Mouse (Mus musculus): ENCODE data around the gene Cabp4. TPM values are rescaled to one million over a fixed set of nuclear protein-coding genes. Genes with fewer than 3 reads are reported as not detected.
A peak's percentile ranks its signal among the peaks of the same experiment; 100 is the strongest.

Gene Cabp4
- polyA plus RNA-seq, 1 experiment, result 0.60 TPM

- WGBS, result 13% methylated on average over 15 of the region's 15 CpGs
- Histone ChIP-seq H3K4me3 (replicated peaks; ENCODE audit: control insufficient read depth, low read depth, low read length) (no peak overlapping the region), H3K27ac (ENCODE audit: control insufficient read depth, insufficient read depth, low read depth, low read length, poor library complexity) (peak overlapping the region; percentile 79), H3K4me1 (ENCODE audit: control insufficient read depth, insufficient read depth, low read length) (peaks cover 29% of the 10 kb centered on the region)
- TF ChIP-seq POLR2A (IDR thresholded peaks at IDR 0.05; ENCODE audit: borderline replicate concordance, control insufficient read depth, low read depth, low read length), result 0 out of 2 replicates have a peak, but pooled peaks have one; percentile 5
- no peak for TF ChIP-seq CTCF (IDR thresholded peaks at IDR 0.05; ENCODE audit: control insufficient read depth, insufficient read depth, low read length)
Measured at GRCm38 (mm10) chr19:4184976-4185975, 41.4 kb upstream of the Cabp4 start.

- H3K4me3 ChIP-seq (replicated peaks; ENCODE audit: control insufficient read depth, low read depth, low read length), result no peak overlapping the region
- no peak overlapping the region for H3K27ac ChIP-seq (ENCODE audit: control insufficient read depth, insufficient read depth, low read depth, low read length, poor library complexity)
- peaks cover 30% of the 10 kb centered on the region for H3K4me1 ChIP-seq (ENCODE audit: control insufficient read depth, insufficient read depth, low read length)
- TF ChIP-seq POLR2A (IDR thresholded peaks at IDR 0.05; ENCODE audit: borderline replicate concordance, control insufficient read depth, low read depth, low read length) (no peak), CTCF (IDR thresholded peaks at IDR 0.05; ENCODE audit: control insufficient read depth, insufficient read depth, low read length) (no peak)
- 80% methylated on average over 2 of the region's 2 CpGs for WGBS
Measured at GRCm38 (mm10) chr19:4183689-4184088, 39.9 kb upstream of the Cabp4 start.

GRCm38 (mm10) chr19:4181892-4182291 lies 38.1 kb upstream of the Cabp4 start:
- Histone ChIP-seq H3K4me1 (ENCODE audit: control insufficient read depth, insufficient read depth, low read length) (peaks cover 22% of the 10 kb centered on the region), H3K4me3 (replicated peaks; ENCODE audit: control insufficient read depth, low read depth, low read length) (no peak overlapping the region), H3K27ac (ENCODE audit: control insufficient read depth, insufficient read depth, low read depth, low read length, poor library complexity) (peak overlapping the region; percentile 26; the same call in 1 of the 2 replicates)
- no peak for TF ChIP-seq CTCF (IDR thresholded peaks at IDR 0.05; ENCODE audit: control insufficient read depth, insufficient read depth, low read length)
- no peak for TF ChIP-seq POLR2A (IDR thresholded peaks at IDR 0.05; ENCODE audit: borderline replicate concordance, control insufficient read depth, low read depth, low read length)
- WGBS, result 35% methylated on average over 3 of the region's 3 CpGs

GRCm38 (mm10) chr19:4180411-4180810 lies 36.6 kb upstream of the Cabp4 start:
- Histone ChIP-seq H3K4me1 (ENCODE audit: control insufficient read depth, insufficient read depth, low read length) (peaks cover 11% of the 10 kb centered on the region), H3K27ac (ENCODE audit: control insufficient read depth, insufficient read depth, low read depth, low read length, poor library complexity) (peak overlapping the region; percentile 25), H3K4me3 (replicated peaks; ENCODE audit: control insufficient read depth, low read depth, low read length) (no peak overlapping the region)
- TF ChIP-seq POLR2A (IDR thresholded peaks at IDR 0.05; ENCODE audit: borderline replicate concordance, control insufficient read depth, low read depth, low read length) (no peak), CTCF (IDR thresholded peaks at IDR 0.05; ENCODE audit: control insufficient read depth, insufficient read depth, low read length) (no peak)
- WGBS, result 53% methylated on average over 7 of the region's 7 CpGs

GRCm38 (mm10) chr19:4175368-4175947 lies 31.6 kb upstream of the Cabp4 start, which contains the start of gene Carns1:
Gene Carns1 (minus strand): TSS chr19:4175479.
- TF ChIP-seq POLR2A (IDR thresholded peaks at IDR 0.05; ENCODE audit: borderline replicate concordance, control insufficient read depth, low read depth, low read length) (no peak), CTCF (IDR thresholded peaks at IDR 0.05; ENCODE audit: control insufficient read depth, insufficient read depth, low read length) (no peak)

GRCm38 (mm10) chr19:4172925-4173324 lies 29.1 kb upstream of the Cabp4 start:
- Histone ChIP-seq H3K4me3 (replicated peaks; ENCODE audit: control insufficient read depth, low read depth, low read length) (no peak overlapping the region), H3K4me1 (ENCODE audit: control insufficient read depth, insufficient read depth, low read length) (peaks cover 10% of the 10 kb centered on the region), H3K27ac (ENCODE audit: control insufficient read depth, insufficient read depth, low read depth, low read length, poor library complexity) (no peak overlapping the region)
- 73% methylated on average over 11 of the region's 11 CpGs for WGBS
- TF ChIP-seq POLR2A (IDR thresholded peaks at IDR 0.05; ENCODE audit: borderline replicate concordance, control insufficient read depth, low read depth, low read length) (no peak), CTCF (IDR thresholded peaks at IDR 0.05; ENCODE audit: control insufficient read depth, insufficient read depth, low read length) (no peak)

More at GRCm38 (mm10) chr19:4175368-4175947, 31.6 kb upstream of the Cabp4 start, which contains the start of gene Carns1:
- Histone ChIP-seq H3K4me3 (replicated peaks; ENCODE audit: control insufficient read depth, low read depth, low read length) (no peak within 1 kb of the TSS), H3K4me1 (ENCODE audit: control insufficient read depth, insufficient read depth, low read length) (peaks cover 8% of the 10 kb centered on the region), H3K27ac (ENCODE audit: control insufficient read depth, insufficient read depth, low read depth, low read length, poor library complexity) (no peak within 1 kb of the TSS)
- 73% methylated on average over 11 of the region's 11 CpGs for WGBS

- WGBS, result 19% methylated on average over 13 of the region's 13 CpGs
- Histone ChIP-seq H3K4me3 (replicated peaks; ENCODE audit: control insufficient read depth, low read depth, low read length) (no peak overlapping the region), H3K27ac (ENCODE audit: control insufficient read depth, insufficient read depth, low read depth, low read length, poor library complexity) (peak overlapping the region; percentile 65), H3K4me1 (ENCODE audit: control insufficient read depth, insufficient read depth, low read length) (peaks cover 10% of the 10 kb centered on the region)
- no peak for TF ChIP-seq CTCF (IDR thresholded peaks at IDR 0.05; ENCODE audit: control insufficient read depth, insufficient read depth, low read length)
- 0 out of 2 replicates have a peak, but pooled peaks have one; percentile 34 for TF ChIP-seq POLR2A (IDR thresholded peaks at IDR 0.05; ENCODE audit: borderline replicate concordance, control insufficient read depth, low read depth, low read length)
Measured at GRCm38 (mm10) chr19:4171393-4172290, 27.8 kb upstream of the Cabp4 start.
